Mouse (Mus musculus) effector memory CD4-positive, alpha-beta T cell, adult 5 months (primary cell): ENCODE measurements around the gene Med22. TPM values are rescaled to one million over a fixed set of nuclear protein-coding genes. Genes with fewer than 3 reads are reported as not detected.

Experiments
- polyA plus RNA-seq: library from polyadenylated mRNA; unstranded; fragments of 100-300 nt; shearing (Covaris generic); gene quantifications from one replicate; pipeline ENCODE4 v1.2.1, GENCODE M21; 2017

Med22 gene
- polyA plus RNA-seq: 18.0 TPM

DNA sequence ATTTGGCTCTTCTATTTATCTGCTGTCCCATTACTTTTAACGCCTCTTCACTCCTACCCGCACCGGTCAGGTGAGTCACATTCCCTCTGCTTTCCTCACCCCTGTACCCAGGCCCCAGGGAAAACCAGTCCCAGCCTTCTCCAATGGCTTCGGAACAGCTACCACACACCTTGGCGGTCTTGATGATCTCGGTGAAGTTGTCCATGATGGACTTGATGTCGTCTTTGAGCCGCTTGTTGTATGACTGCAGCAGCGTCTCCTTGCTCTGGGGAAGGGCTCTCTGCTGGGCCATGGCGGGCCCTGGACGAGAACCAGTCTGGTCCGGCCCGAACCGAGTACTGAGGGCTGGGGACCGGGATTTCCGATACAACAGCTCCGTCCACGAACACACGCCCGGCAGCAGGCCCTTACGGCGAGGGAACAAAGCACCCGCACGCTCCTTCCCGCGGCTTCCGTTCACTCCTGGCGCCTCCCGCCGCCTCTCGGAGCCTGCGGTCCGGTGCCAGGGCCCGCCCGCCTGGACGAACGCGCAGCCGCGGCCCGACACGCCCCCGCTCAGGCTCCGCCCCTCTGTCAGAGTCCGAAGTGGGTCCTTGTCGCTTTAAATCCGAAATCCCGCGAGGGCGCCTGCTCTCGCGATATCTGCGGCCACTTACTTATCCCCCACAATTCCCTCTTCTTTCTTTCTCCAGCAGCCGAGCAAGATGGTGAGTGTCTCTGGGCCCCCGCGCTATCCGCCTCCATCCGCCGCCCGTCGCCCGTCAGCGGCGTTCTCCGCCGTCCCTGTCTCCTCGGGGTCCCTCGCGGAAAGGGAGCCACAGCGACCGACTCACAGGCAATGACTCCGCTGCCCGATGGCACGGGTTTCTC is at the start of gene Med22, which contains the start of gene Rpl7a:
Med22 (minus strand) TSS at position 554 of the 870 bp plus-strand sequence.
Rpl7a (plus strand) TSS at position 641 of the 870 bp plus-strand sequence.

GRCm38 (mm10) chr2:26933304-26934055 is 23.0 kb upstream of the Med22 start, which contains the start of the genes Surf4 and Stkld1:
Surf4 (minus strand) TSS chr2:26933928.
Stkld1 (plus strand) TSS chr2:26934047.

DNA sequence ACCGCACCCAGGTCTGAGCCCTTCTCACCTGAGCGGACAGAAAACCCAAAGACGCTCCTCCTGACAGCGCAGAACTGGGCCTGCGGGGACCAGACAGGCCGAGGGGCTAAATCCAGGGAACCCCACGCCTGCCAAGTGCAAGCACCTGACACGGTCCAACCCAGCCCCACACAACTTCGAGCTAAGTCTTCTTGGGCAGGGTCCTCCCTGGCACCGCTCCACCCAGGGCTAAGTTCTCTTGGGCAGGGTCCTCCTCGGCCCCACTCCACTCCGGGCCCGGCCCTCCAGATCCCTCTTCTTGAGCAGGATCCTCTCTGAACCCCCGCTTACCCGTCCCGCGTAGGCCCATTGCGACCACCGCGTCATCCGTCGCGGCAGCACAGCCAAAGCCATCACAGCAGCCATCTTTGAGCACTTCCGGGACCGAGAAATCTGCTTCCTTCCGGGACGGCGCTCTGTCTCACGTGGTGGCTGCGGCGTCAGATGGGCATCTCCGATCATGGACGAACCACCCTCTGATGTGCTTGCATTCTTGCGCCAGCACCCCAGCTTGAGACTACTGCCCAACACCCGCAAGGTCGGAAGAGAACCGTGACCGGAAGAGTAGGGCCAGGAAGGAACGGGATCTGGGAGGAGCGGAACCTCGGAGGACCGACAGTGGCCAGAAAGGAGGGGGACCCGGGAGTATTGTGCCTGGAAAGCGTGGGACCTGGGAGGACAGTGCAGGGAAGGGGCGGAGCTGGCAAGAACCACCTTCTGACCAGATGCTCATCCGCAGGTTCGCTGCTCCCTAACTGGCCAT is 5.7 kb upstream of the Med22 start, which contains the start of the genes Surf2 and Surf1:
Surf2 (plus strand) TSS at position 441 of the 802 bp plus-strand sequence.
Surf1 (minus strand) TSS at position 604 of the 802 bp plus-strand sequence.

DNA sequence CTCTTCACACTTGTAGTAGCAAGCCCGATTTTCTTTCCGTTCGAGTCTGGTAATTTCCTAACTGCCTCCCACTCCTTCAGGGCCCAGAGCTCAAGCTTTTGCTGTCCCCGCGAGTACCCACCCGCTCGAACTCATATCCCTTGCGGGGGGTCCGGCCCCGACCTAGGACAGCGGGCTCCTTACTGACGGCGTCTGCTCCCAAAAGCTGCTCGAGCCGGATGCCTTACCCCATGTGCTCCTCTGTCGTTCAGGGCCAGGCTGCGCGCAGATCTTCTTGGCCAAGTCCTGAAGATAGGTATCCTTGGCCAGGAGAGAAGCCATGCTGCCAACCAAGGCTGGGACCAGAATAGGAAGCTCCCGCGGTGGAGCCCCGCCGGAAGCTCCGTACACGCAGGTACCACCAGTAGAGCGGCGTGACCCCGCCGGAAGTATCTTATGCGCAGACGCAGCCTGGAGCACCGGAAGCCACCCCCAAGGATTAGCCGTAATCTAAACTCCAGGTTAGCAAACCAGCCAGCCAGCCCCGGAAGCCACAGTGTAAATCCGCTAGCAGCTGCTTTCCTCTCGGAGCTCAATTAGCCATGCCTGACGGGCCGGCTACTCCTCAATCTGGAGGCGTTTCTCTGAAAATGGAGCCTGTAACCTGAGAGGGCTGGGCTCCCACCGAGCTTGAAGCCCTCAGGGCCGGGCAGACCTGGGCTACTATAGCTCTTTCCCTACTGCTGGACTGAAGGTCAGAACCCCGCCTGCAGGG is 7.8 kb downstream of the Med22 start, which contains the start of gene Surf6:
Surf6 (minus strand) TSS at position 413 of the 754 bp plus-strand sequence.

GRCm38 (mm10) chr2:26864879-26865278 is 45.6 kb downstream of the Med22 start, which contains the start of gene Abo:
Abo (minus strand) TSS chr2:26864979.

Other genes starting within 250 kb of the Med22 start
- gene Lcn4, start 239.4 kb downstream of the Med22 start, polyA plus RNA-seq: 8.8 TPM
- gene Abo, start 45.7 kb downstream of the Med22 start, polyA plus RNA-seq: not detected
- gene Surf6, start 7.8 kb downstream of the Med22 start, polyA plus RNA-seq: 27.7 TPM
- 306 TPM for gene Rpl7a, start 87 bp upstream of the Med22 start, polyA plus RNA-seq
- gene Surf2, start 5.7 kb upstream of the Med22 start, polyA plus RNA-seq: 65.3 TPM
- gene Surf1, start 5.9 kb upstream of the Med22 start, polyA plus RNA-seq: 73.2 TPM
- 135 TPM for gene Surf4, start 23.3 kb upstream of the Med22 start, polyA plus RNA-seq
- 0.32 TPM for gene Stkld1, start 23.4 kb upstream of the Med22 start, polyA plus RNA-seq
- gene Rexo4, start 53.7 kb upstream of the Med22 start, polyA plus RNA-seq: 35.2 TPM
- gene Adamts13, start 62.7 kb upstream of the Med22 start, polyA plus RNA-seq: not detected
- gene Cacfd1, start 99.2 kb upstream of the Med22 start, polyA plus RNA-seq: 20.1 TPM
- gene Slc2a6, start 117.3 kb upstream of the Med22 start, polyA plus RNA-seq: 3.0 TPM
- not detected for gene Mymk, start 161.5 kb upstream of the Med22 start, polyA plus RNA-seq
- gene Adamtsl2, start 168.7 kb upstream of the Med22 start, polyA plus RNA-seq: 0.44 TPM
- gene Fam163b, start 231.8 kb upstream of the Med22 start, polyA plus RNA-seq: not detected